Mouse (Mus musculus): ENCODE measurements at regions not wholly inside any gene's neighbourhood (a gene's known extent, or its start where the extent isn't known, plus 50 kb on each side); places are given as distances from the start of the nearest gene placed in this dataset.

- Histone ChIP-seq H3K9me3 (ENCODE audit: low read length) (no peaks in the 10 kb centered on the region), H3K4me1 (replicated peaks; ENCODE audit: low read depth, low read length) (no peaks in the 10 kb centered on the region), H3K4me3 (replicated peaks; ENCODE audit: low read length) (no peak overlapping the region), H3K27me3 (ENCODE audit: insufficient read depth, low read length) (no peaks in the 10 kb centered on the region), H3K36me3 (ENCODE audit: insufficient read depth, low read length) (no peaks in the 10 kb centered on the region)
- TF ChIP-seq POU5F1 (IDR thresholded peaks at IDR 0.05; ENCODE audit: borderline replicate concordance, low read length): no peak
- TF ChIP-seq CTCF (conservative IDR thresholded peaks at IDR 0.05; ENCODE audit: low read length): no peak
- no peak for TF ChIP-seq NANOG (IDR thresholded peaks at IDR 0.05; ENCODE audit: borderline replicate concordance, low read length)
These were observed 212.3 kb downstream of the Ttll7 start for GRCm38 (mm10) chr3:147064443-147064868.

- H3K4me3 ChIP-seq (replicated peaks; ENCODE audit: low read length): no peak overlapping the region
- H3K27me3 ChIP-seq (ENCODE audit: insufficient read depth, low read length): no peaks in the 10 kb centered on the region
- no peaks in the 10 kb centered on the region for H3K36me3 ChIP-seq (ENCODE audit: insufficient read depth, low read length)
- H3K9me3 ChIP-seq (ENCODE audit: low read length): no peaks in the 10 kb centered on the region
- TF ChIP-seq NANOG (IDR thresholded peaks at IDR 0.05; ENCODE audit: borderline replicate concordance, low read length) (no peak), POU5F1 (IDR thresholded peaks at IDR 0.05; ENCODE audit: borderline replicate concordance, low read length) (no peak), CTCF (conservative IDR thresholded peaks at IDR 0.05; ENCODE audit: low read length) (no peak)
- no peaks in the 10 kb centered on the region for H3K4me1 ChIP-seq (replicated peaks; ENCODE audit: low read depth, low read length)
These were observed 218.8 kb downstream of the Ttll7 start for GRCm38 (mm10) chr3:147070972-147071371.

- Histone ChIP-seq H3K4me3 (replicated peaks; ENCODE audit: low read length) (no peak overlapping the region), H3K4me1 (replicated peaks; ENCODE audit: low read depth, low read length) (no peaks in the 10 kb centered on the region), H3K9me3 (ENCODE audit: low read length) (no peaks in the 10 kb centered on the region), H3K36me3 (ENCODE audit: insufficient read depth, low read length) (no peaks in the 10 kb centered on the region), H3K27me3 (ENCODE audit: insufficient read depth, low read length) (no peaks in the 10 kb centered on the region)
- TF ChIP-seq CTCF (conservative IDR thresholded peaks at IDR 0.05; ENCODE audit: low read length): no peak
- TF ChIP-seq POU5F1 (IDR thresholded peaks at IDR 0.05; ENCODE audit: borderline replicate concordance, low read length): no peak
These were observed 228.0 kb downstream of the Ttll7 start for GRCm38 (mm10) chr3:147080197-147080596.

- TF ChIP-seq CTCF (conservative IDR thresholded peaks at IDR 0.05; ENCODE audit: low read length) (no peak), POU5F1 (IDR thresholded peaks at IDR 0.05; ENCODE audit: borderline replicate concordance, low read length) (no peak), NANOG (IDR thresholded peaks at IDR 0.05; ENCODE audit: borderline replicate concordance, low read length) (no peak)
- no peaks in the 10 kb centered on the region for H3K9me3 ChIP-seq (ENCODE audit: low read length)
- H3K4me1 ChIP-seq (replicated peaks; ENCODE audit: low read depth, low read length): no peaks in the 10 kb centered on the region
- H3K27me3 ChIP-seq (ENCODE audit: insufficient read depth, low read length): no peaks in the 10 kb centered on the region
- H3K36me3 ChIP-seq (ENCODE audit: insufficient read depth, low read length): no peaks in the 10 kb centered on the region
- no peak overlapping the region for H3K4me3 ChIP-seq (replicated peaks; ENCODE audit: low read length)
These were observed 228.7 kb downstream of the Ttll7 start for GRCm38 (mm10) chr3:147080768-147081448.

- Histone ChIP-seq H3K27me3 (ENCODE audit: insufficient read depth, low read length) (no peaks in the 10 kb centered on the region), H3K36me3 (ENCODE audit: insufficient read depth, low read length) (no peaks in the 10 kb centered on the region), H3K4me1 (replicated peaks; ENCODE audit: low read depth, low read length) (no peaks in the 10 kb centered on the region), H3K4me3 (replicated peaks; ENCODE audit: low read length) (no peak overlapping the region), H3K9me3 (ENCODE audit: low read length) (peaks cover 7% of the 10 kb centered on the region)
- TF ChIP-seq NANOG (IDR thresholded peaks at IDR 0.05; ENCODE audit: borderline replicate concordance, low read length) (no peak), POU5F1 (IDR thresholded peaks at IDR 0.05; ENCODE audit: borderline replicate concordance, low read length) (no peak), CTCF (conservative IDR thresholded peaks at IDR 0.05; ENCODE audit: low read length) (no peak)
These were observed 229.6 kb downstream of the Ttll7 start for GRCm38 (mm10) chr3:147081763-147082162.

GRCm38 (mm10) chr3:147082255-147082943 is 230.2 kb downstream of the Ttll7 start:
- H3K36me3 ChIP-seq (ENCODE audit: insufficient read depth, low read length): no peaks in the 10 kb centered on the region
- H3K9me3 ChIP-seq (ENCODE audit: low read length): peaks cover 7% of the 10 kb centered on the region
- no peak for TF ChIP-seq POU5F1 (IDR thresholded peaks at IDR 0.05; ENCODE audit: borderline replicate concordance, low read length)
- no peak for TF ChIP-seq CTCF (conservative IDR thresholded peaks at IDR 0.05; ENCODE audit: low read length)
- no peak for TF ChIP-seq NANOG (IDR thresholded peaks at IDR 0.05; ENCODE audit: borderline replicate concordance, low read length)

GRCm38 (mm10) chr3:147083374-147083773 is 231.2 kb downstream of the Ttll7 start:
- peaks cover 7% of the 10 kb centered on the region for H3K9me3 ChIP-seq (ENCODE audit: low read length)
- no peaks in the 10 kb centered on the region for H3K36me3 ChIP-seq (ENCODE audit: insufficient read depth, low read length)
- H3K4me1 ChIP-seq (replicated peaks; ENCODE audit: low read depth, low read length): no peaks in the 10 kb centered on the region
- H3K27me3 ChIP-seq (ENCODE audit: insufficient read depth, low read length): no peaks in the 10 kb centered on the region
- no peak overlapping the region for H3K4me3 ChIP-seq (replicated peaks; ENCODE audit: low read length)
- TF ChIP-seq CTCF (conservative IDR thresholded peaks at IDR 0.05; ENCODE audit: low read length) (no peak), NANOG (IDR thresholded peaks at IDR 0.05; ENCODE audit: borderline replicate concordance, low read length) (no peak), POU5F1 (IDR thresholded peaks at IDR 0.05; ENCODE audit: borderline replicate concordance, low read length) (no peak)

More at GRCm38 (mm10) chr3:147082255-147082943, 230.2 kb downstream of the Ttll7 start:
- no peaks in the 10 kb centered on the region for H3K4me1 ChIP-seq (replicated peaks; ENCODE audit: low read depth, low read length)
- no peaks in the 10 kb centered on the region for H3K27me3 ChIP-seq (ENCODE audit: insufficient read depth, low read length)
- H3K4me3 ChIP-seq (replicated peaks; ENCODE audit: low read length): no peak overlapping the region

GRCm38 (mm10) chr3:147083823-147084222 is 231.7 kb downstream of the Ttll7 start:
- H3K27me3 ChIP-seq (ENCODE audit: insufficient read depth, low read length): no peaks in the 10 kb centered on the region
- TF ChIP-seq CTCF (conservative IDR thresholded peaks at IDR 0.05; ENCODE audit: low read length) (no peak), NANOG (IDR thresholded peaks at IDR 0.05; ENCODE audit: borderline replicate concordance, low read length) (no peak), POU5F1 (IDR thresholded peaks at IDR 0.05; ENCODE audit: borderline replicate concordance, low read length) (no peak)
- H3K4me3 ChIP-seq (replicated peaks; ENCODE audit: low read length): no peak overlapping the region
- H3K9me3 ChIP-seq (ENCODE audit: low read length): peaks cover 7% of the 10 kb centered on the region
- H3K4me1 ChIP-seq (replicated peaks; ENCODE audit: low read depth, low read length): no peaks in the 10 kb centered on the region
- no peaks in the 10 kb centered on the region for H3K36me3 ChIP-seq (ENCODE audit: insufficient read depth, low read length)
